Mouse (Mus musculus) MEL (cell line): Measurements from ENCODE around the gene St6galnac3. TPM values are rescaled to one million over a fixed set of nuclear protein-coding genes. Genes with fewer than 3 reads are reported as not detected.

ENCODE experiments used
- DNase-seq: peaks from one replicate; pipeline ENCODE4 v3.0.0; 2011; ENCODE audit warnings: low read depth, low spot score
- H3K27ac ChIP-seq: 2 replicates; pipeline ENCODE4 v1.5.1; 2012; ENCODE audit warnings: low read depth, mild to moderate bottlenecking, control low read depth, low read length, moderate library complexity; ENCODE audit not compliant: control insufficient read depth
- H3K27me3 ChIP-seq, 2 experiments: fragments of 150-350 bp in 1 of 2; sonication (generic) in 1 of 2; 2 replicates each; pipeline ENCODE4 v1.6.1; 2012; ENCODE audit warnings: low read length in 2 of 2, mild to moderate bottlenecking in 2 of 2, improper control_type of control experiment in 1 of 2, moderate library complexity in 1 of 2; ENCODE audit not compliant: insufficient read depth in 2 of 2, control insufficient read depth in 1 of 2
- H3K36me3 ChIP-seq, 2 experiments: 2 replicates each; pipeline ENCODE4 v1.6.1; 2012 to 2014; ENCODE audit warnings: low read length in 2 of 2, improper control_type of control experiment in 1 of 2, inconsistent platforms in 1 of 2, mild to moderate bottlenecking in 1 of 2; ENCODE audit not compliant: insufficient read depth in 2 of 2, control insufficient read depth in 1 of 2
- H3K4me1 ChIP-seq, 2 experiments: fragments of 150-350 bp in 1 of 2; sonication (generic) in 1 of 2; 2 replicates each; pipeline ENCODE4 v1.6.1; 2012; ENCODE audit warnings: low read length in 2 of 2, improper control_type of control experiment in 1 of 2, mild to moderate bottlenecking in 1 of 2; ENCODE audit not compliant: insufficient read depth in 2 of 2, control insufficient read depth in 1 of 2
- H3K4me3 ChIP-seq, 2 experiments: fragments of 150-350 bp in 1 of 2; sonication (generic) in 1 of 2; 2 replicates each; pipeline ENCODE4 v1.5.1; 2012; ENCODE audit warnings: low read depth in 2 of 2, low read length in 2 of 2, mild to moderate bottlenecking in 2 of 2, moderate library complexity in 2 of 2, control low read depth in 1 of 2, improper control_type of control experiment in 1 of 2; ENCODE audit not compliant: control insufficient read depth in 1 of 2, insufficient read depth in 1 of 2
- H3K79me2 ChIP-seq: 2 replicates; pipeline ENCODE4 v1.6.1; 2012; ENCODE audit warnings: mild to moderate bottlenecking, low read length, moderate library complexity; ENCODE audit not compliant: control insufficient read depth, poor library complexity, insufficient read depth
- H3K9ac ChIP-seq: 2 replicates; pipeline ENCODE4 v1.6.1; 2012; ENCODE audit warnings: low read depth, mild to moderate bottlenecking, control low read depth, low read length, moderate library complexity; ENCODE audit not compliant: control insufficient read depth, poor library complexity, severe bottlenecking
- H3K9me3 ChIP-seq: fragments of 150-350 bp; sonication (generic); replicated peaks from 2 replicates; pipeline ENCODE4 v1.6.1; 2012; ENCODE audit warnings: mild to moderate bottlenecking, low read length, improper control_type of control experiment, moderate library complexity; ENCODE audit not compliant: insufficient read depth
- BHLHE40 ChIP-seq: IDR thresholded peaks from 2 replicates; pipeline ENCODE4 v1.6.1; 2012; ENCODE audit warnings: low read depth, mild to moderate bottlenecking, inconsistent platforms, low read length, improper control_type of control experiment, borderline replicate concordance
- CHD1 ChIP-seq: IDR thresholded peaks from 2 replicates; pipeline ENCODE4 v1.6.1; 2012; ENCODE audit warnings: low read depth, mild to moderate bottlenecking, inconsistent platforms, low read length, improper control_type of control experiment
- CHD2 ChIP-seq: IDR thresholded peaks from 2 replicates; pipeline ENCODE4 v1.6.1; 2011; ENCODE audit warnings: low read length, improper control_type of control experiment
- CTCF ChIP-seq, 3 experiments: IDR thresholded peaks in 2 of 3; conservative IDR thresholded peaks in 1 of 3; 2 replicates each; pipeline ENCODE4 v1.5.1; 2011 to 2012; ENCODE audit warnings: low read length in 3 of 3, low read depth in 2 of 3, mild to moderate bottlenecking in 2 of 3, improper control_type of control experiment in 1 of 3, inconsistent platforms in 1 of 3, mixed read lengths in 1 of 3, moderate library complexity in 1 of 3; ENCODE audit not compliant: control insufficient read depth in 1 of 3, insufficient read depth in 1 of 3, poor library complexity in 1 of 3, severe bottlenecking in 1 of 3
- E2F4 ChIP-seq: IDR thresholded peaks from 2 replicates; pipeline ENCODE4 v1.6.1; 2011; ENCODE audit warnings: low read depth, low read length, improper control_type of control experiment, borderline replicate concordance
- ELF1 ChIP-seq: IDR thresholded peaks from 2 replicates; pipeline ENCODE4 v1.6.1; 2014; ENCODE audit warnings: low read depth, mild to moderate bottlenecking, inconsistent platforms, low read length, improper control_type of control experiment, moderate library complexity
- EP300 ChIP-seq, 2 experiments: IDR thresholded peaks; 2 replicates each; pipeline ENCODE4 v1.6.1; 2011; ENCODE audit warnings: improper control_type of control experiment in 2 of 2, low read length in 2 of 2, low read depth in 1 of 2, mild to moderate bottlenecking in 1 of 2
- GABPA ChIP-seq: IDR thresholded peaks from 2 replicates; pipeline ENCODE4 v1.6.1; 2012; ENCODE audit warnings: low read depth, mild to moderate bottlenecking, inconsistent platforms, low read length, improper control_type of control experiment, moderate library complexity
- GATA1 ChIP-seq: IDR thresholded peaks from 2 replicates; pipeline ENCODE4 v1.6.1; 2011; ENCODE audit warnings: low read depth, low read length, improper control_type of control experiment
- HCFC1 ChIP-seq: IDR thresholded peaks from 2 replicates; pipeline ENCODE4 v1.6.1; 2012; ENCODE audit warnings: low read depth, mild to moderate bottlenecking, inconsistent platforms, low read length, improper control_type of control experiment, moderate library complexity
- JUND ChIP-seq: IDR thresholded peaks from 2 replicates; pipeline ENCODE4 v1.6.1; 2011; ENCODE audit warnings: low read depth, mild to moderate bottlenecking, improper control_type of control experiment, low read length
- KAT2A ChIP-seq: conservative IDR thresholded peaks from 2 replicates; pipeline ENCODE4 v1.6.1; 2012; ENCODE audit warnings: low read depth, low read length, improper control_type of control experiment, inconsistent platforms
- MAX ChIP-seq: IDR thresholded peaks from 2 replicates; pipeline ENCODE4 v1.6.1; 2011; ENCODE audit warnings: low read length, improper control_type of control experiment
- MAZ ChIP-seq: IDR thresholded peaks from 2 replicates; pipeline ENCODE4 v1.6.1; 2012; ENCODE audit warnings: low read depth, mild to moderate bottlenecking, inconsistent platforms, low read length, improper control_type of control experiment
- MXI1 ChIP-seq: IDR thresholded peaks from 2 replicates; pipeline ENCODE4 v1.6.1; 2011; ENCODE audit warnings: mild to moderate bottlenecking, low read depth, low read length, improper control_type of control experiment
- MYB ChIP-seq: IDR thresholded peaks from 2 replicates; pipeline ENCODE4 v1.6.1; 2011; ENCODE audit warnings: mild to moderate bottlenecking, low read depth, low read length, improper control_type of control experiment
- NELFE ChIP-seq: IDR thresholded peaks from 2 replicates; pipeline ENCODE4 v1.6.1; 2011; ENCODE audit warnings: low read depth, low read length, improper control_type of control experiment
- POLR2AphosphoS5 ChIP-seq: IDR thresholded peaks from 2 replicates; pipeline ENCODE4 v1.6.1; 2012; ENCODE audit warnings: low read depth, borderline replicate concordance, mild to moderate bottlenecking, inconsistent platforms, low read length, moderate library complexity, mixed read lengths
- RCOR1 ChIP-seq: IDR thresholded peaks from 2 replicates; pipeline ENCODE4 v1.6.1; 2012; ENCODE audit warnings: low read depth, mild to moderate bottlenecking, inconsistent platforms, low read length, improper control_type of control experiment
- SIN3A ChIP-seq: IDR thresholded peaks from 2 replicates; pipeline ENCODE4 v1.6.1; 2012; ENCODE audit warnings: low read length, improper control_type of control experiment, inconsistent platforms
- SMC3 ChIP-seq: IDR thresholded peaks from 2 replicates; pipeline ENCODE4 v1.6.1; 2011; ENCODE audit warnings: low read depth, low read length, improper control_type of control experiment
- TBP ChIP-seq: IDR thresholded peaks from 2 replicates; pipeline ENCODE4 v1.8.0; 2011; ENCODE audit warnings: low read depth, low read length, improper control_type of control experiment
- TCF12 ChIP-seq: IDR thresholded peaks from 2 replicates; pipeline ENCODE4 v1.6.1; 2014; ENCODE audit warnings: low read depth, mild to moderate bottlenecking, inconsistent platforms, low read length, improper control_type of control experiment, moderate library complexity
- UBTF ChIP-seq: IDR thresholded peaks from 2 replicates; pipeline ENCODE4 v1.6.1; 2012; ENCODE audit warnings: low read depth, mild to moderate bottlenecking, inconsistent platforms, low read length, improper control_type of control experiment, moderate library complexity, borderline replicate concordance; ENCODE audit not compliant: insufficient read depth
- USF1 ChIP-seq: IDR thresholded peaks from 2 replicates; pipeline ENCODE4 v1.6.1; 2014; ENCODE audit warnings: low read depth, mild to moderate bottlenecking, inconsistent platforms, low read length, improper control_type of control experiment, moderate library complexity
- ZKSCAN1 ChIP-seq: IDR thresholded peaks from 2 replicates; pipeline ENCODE4 v1.6.1; 2012; ENCODE audit warnings: low read depth, mild to moderate bottlenecking, inconsistent platforms, low read length, improper control_type of control experiment, moderate library complexity
- polyA plus RNA-seq, 2 experiments: library from polyadenylated mRNA; stranded (reverse) in 1 of 2; unstranded in 1 of 2; fragments of >175 nt in 1 of 2; fragments of >200 nt in 1 of 2; gene quantifications; 2 replicates each; pipeline versions ENCODE4 v1.2.1 to v1.2.4; 2012; ENCODE audit warnings: low replicate concordance in 2 of 2, low read depth in 1 of 2; ENCODE audit not compliant: insufficient read length in 2 of 2, insufficient read depth in 1 of 2, missing spikeins in 1 of 2
- total RNA-seq: library from RNA; depleted of rRNA; stranded (reverse); fragments of 300-350 nt; gene quantifications from 2 replicates; pipeline ENCODE4 v1.2.3, GENCODE M21; 2012

The St6galnac3 gene
- total and polyA plus RNA-seq, 3 experiments, result 7.8 to 11.4 TPM; not detected in 1

GRCm38 (mm10) chr3:153580136-153580535, 144.8 kb downstream of the St6galnac3 start:
- H3K9me3 ChIP-seq, result no peaks in the 10 kb centered on the region
- no peak for DNase-seq
- H3K27ac ChIP-seq, result no peak overlapping the region
- H3K36me3 ChIP-seq, result peaks cover 0 to 6% of the 10 kb centered on the region in 2 experiments; a peak in 1 of 4 replicates
- TF ChIP-seq BHLHE40 (no peak), RCOR1 (no peak), CTCF (IDR thresholded peaks at IDR 0.05 in 2 of 3, conservative IDR thresholded peaks at IDR 0.05 in 1 of 3; ENCODE audit: control insufficient read depth in 1 of 3, insufficient read depth in 1 of 3, low read depth in 2 of 3, low read length in 3 of 3, poor library complexity in 1 of 3, severe bottlenecking in 1 of 3) (no peak), TCF12 (no peak), JUND (no peak), SMC3 (no peak)
- TF ChIP-seq, all 39 proteins: peak for 0
- Histone ChIP-seq H3K79me2 (no peaks in the 10 kb centered on the region), H3K4me1 (peaks cover 3 to 11% of the 10 kb centered on the region in 2 experiments; a peak in 2 of 4 replicates), H3K9ac (no peak overlapping the region), H3K27me3 (no peaks in the 10 kb centered on the region), H3K4me3 (no peak overlapping the region)

- Histone ChIP-seq H3K79me2 (no peaks in the 10 kb centered on the region), H3K9me3 (no peaks in the 10 kb centered on the region), H3K27ac (no peak overlapping the region), H3K27me3 (no peaks in the 10 kb centered on the region), H3K36me3 (peaks cover 0 to 6% of the 10 kb centered on the region in 2 experiments; a peak in 1 of 4 replicates), H3K4me1 (peaks cover 3 to 11% of the 10 kb centered on the region in 2 experiments; a peak in 2 of 4 replicates), H3K4me3 (no peak overlapping the region), H3K9ac (no peak overlapping the region)
- no peak for DNase-seq
- TF ChIP-seq TCF12 (no peak), UBTF (no peak), MXI1 (no peak), KAT2A (no peak), GATA1 (0 out of 2 replicates have a peak, but pooled peaks have one; percentile 12), HCFC1 (no peak), EP300 (IDR thresholded peaks at IDR 0.05; ENCODE audit: low read depth in 1 of 2, low read length in 2 of 2) (no peak)
Observed at GRCm38 (mm10) chr3:153577286-153577685, 147.7 kb downstream of the St6galnac3 start.

DNA sequence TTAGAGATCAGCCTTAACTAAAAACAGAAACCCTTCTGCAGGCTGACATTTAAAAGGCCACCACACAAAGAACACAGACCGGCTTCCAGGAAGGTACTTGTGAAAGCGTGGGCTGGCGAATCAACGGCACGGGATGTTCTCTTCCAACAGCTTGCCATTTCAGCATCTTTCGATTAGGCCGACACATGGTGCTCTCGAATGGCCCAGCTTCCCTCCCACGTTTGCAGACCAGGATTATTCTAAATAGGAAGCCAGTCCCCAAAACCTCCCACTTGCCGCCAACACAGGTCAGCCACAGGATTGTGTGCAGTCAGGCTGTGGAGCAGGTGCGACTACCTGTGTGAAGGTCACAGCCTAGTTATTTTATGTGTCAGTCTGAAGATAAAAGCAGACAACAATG, 153.8 kb downstream of the St6galnac3 start:
- H3K79me2 ChIP-seq, result no peaks in the 10 kb centered on the region
- H3K4me3 ChIP-seq, result no peak overlapping the region
- no peak overlapping the region for H3K9ac ChIP-seq
- H3K9me3 ChIP-seq, result no peaks in the 10 kb centered on the region
- TF ChIP-seq SMC3 (no peak), SIN3A (no peak), CHD1 (no peak), CHD2 (no peak), MAZ (no peak), USF1 (no peak), ZKSCAN1 (no peak), NELFE (no peak), MAX (no peak), ELF1 (no peak), POLR2AphosphoS5 (no peak), TBP (no peak), UBTF (no peak), GABPA (no peak), MYB (no peak), E2F4 (no peak)
- TF ChIP-seq, all 39 proteins: peak for 0
- Histone ChIP-seq H3K36me3 (peaks cover 0 to 15% of the 10 kb centered on the region in 2 experiments; a peak in 2 of 4 replicates), H3K4me1 (peaks cover 12 to 19% of the 10 kb centered on the region in 2 experiments), H3K27ac (no peak overlapping the region), H3K27me3 (no peaks in the 10 kb centered on the region)
- no peak for DNase-seq
